Mouse (Mus musculus): ENCODE results near the gene Smyd3.
"Not testable (repeated sequence)": the region's sequence is repeated elsewhere in the genome, so short reads cannot be mapped to it uniquely, and the experiment has no call there.

Gene Smyd3

GRCm38 (mm10) chr1:179293772-179294353 is 224.0 kb downstream of the Smyd3 start:
- in situ Hi-C loops (cut with MboI, MseI): no loop called here

GRCm38 (mm10) chr1:179290181-179290580 is 227.7 kb downstream of the Smyd3 start:
- in situ Hi-C loops (cut with MboI, MseI): not testable (repeated sequence)

- in situ Hi-C loops (cut with MboI, MseI): no loop called here
Measured at GRCm38 (mm10) chr1:179289744-179290143, 228.1 kb downstream of the Smyd3 start.

- in situ Hi-C loops (cut with MboI, MseI): no loop called here
Measured at GRCm38 (mm10) chr1:179286748-179287147, 231.1 kb downstream of the Smyd3 start.

- in situ Hi-C loops (cut with MboI, MseI): no loop called here
Measured at GRCm38 (mm10) chr1:179282821-179283220, 235.0 kb downstream of the Smyd3 start.

GRCm38 (mm10) chr1:179281401-179282121 is 236.3 kb downstream of the Smyd3 start:
- in situ Hi-C loops (cut with MboI, MseI): no loop called here

- in situ Hi-C loops (cut with MboI, MseI): no loop called here
Measured at GRCm38 (mm10) chr1:179279116-179279515, 238.7 kb downstream of the Smyd3 start.

GRCm38 (mm10) chr1:179277346-179277745 is 240.5 kb downstream of the Smyd3 start:
- in situ Hi-C loops (cut with MboI, MseI): no loop called here

GRCm38 (mm10) chr1:179276866-179277265 is 241.0 kb downstream of the Smyd3 start:
- in situ Hi-C loops (cut with MboI, MseI): no loop called here

GRCm38 (mm10) chr1:179272926-179273325 is 244.9 kb downstream of the Smyd3 start:
- in situ Hi-C loops (cut with MboI, MseI): no loop called here

- in situ Hi-C loops (cut with MboI, MseI): no loop called here
Measured at GRCm38 (mm10) chr1:179272351-179272750, 245.5 kb downstream of the Smyd3 start.

- in situ Hi-C loops (cut with MboI, MseI): no loop called here
Measured at GRCm38 (mm10) chr1:179266936-179267335, 250.9 kb downstream of the Smyd3 start.

GRCm38 (mm10) chr1:179261496-179261966 is 256.3 kb downstream of the Smyd3 start:
- in situ Hi-C loops (cut with MboI, MseI): no loop called here

GRCm38 (mm10) chr1:179255826-179256512 is 261.9 kb downstream of the Smyd3 start:
- in situ Hi-C loops (cut with MboI, MseI): no loop called here

- in situ Hi-C loops (cut with MboI, MseI): no loop called here
Measured at GRCm38 (mm10) chr1:179254531-179254930, 263.3 kb downstream of the Smyd3 start.

- in situ Hi-C loops (cut with MboI, MseI): no loop called here
Measured at GRCm38 (mm10) chr1:179252611-179253010, 265.2 kb downstream of the Smyd3 start.

GRCm38 (mm10) chr1:179250388-179250787 is 267.5 kb downstream of the Smyd3 start:
- in situ Hi-C loops (cut with MboI, MseI): no loop called here

GRCm38 (mm10) chr1:179243554-179243953 is 274.3 kb downstream of the Smyd3 start:
- in situ Hi-C loops (cut with MboI, MseI): no loop called here

- in situ Hi-C loops (cut with MboI, MseI): no loop called here
Measured at GRCm38 (mm10) chr1:179240663-179241279, 277.1 kb downstream of the Smyd3 start.

GRCm38 (mm10) chr1:179238639-179239038 is 279.2 kb downstream of the Smyd3 start:
- in situ Hi-C loops (cut with MboI, MseI): no loop called here

- in situ Hi-C loops (cut with MboI, MseI): no loop called here
Measured at GRCm38 (mm10) chr1:179237989-179238388, 279.9 kb downstream of the Smyd3 start.

GRCm38 (mm10) chr1:179236217-179236840 is 281.5 kb downstream of the Smyd3 start:
- in situ Hi-C loops (cut with MboI, MseI): no loop called here

All from T-helper 1 cell (primary cell).